Mouse (Mus musculus): Measurements from ENCODE around the gene C2cd2l.
"Not testable (repeated sequence)": the region's sequence is repeated elsewhere in the genome, so short reads cannot be mapped to it uniquely, and the experiment has no call there.

Gene C2cd2l

DNA sequence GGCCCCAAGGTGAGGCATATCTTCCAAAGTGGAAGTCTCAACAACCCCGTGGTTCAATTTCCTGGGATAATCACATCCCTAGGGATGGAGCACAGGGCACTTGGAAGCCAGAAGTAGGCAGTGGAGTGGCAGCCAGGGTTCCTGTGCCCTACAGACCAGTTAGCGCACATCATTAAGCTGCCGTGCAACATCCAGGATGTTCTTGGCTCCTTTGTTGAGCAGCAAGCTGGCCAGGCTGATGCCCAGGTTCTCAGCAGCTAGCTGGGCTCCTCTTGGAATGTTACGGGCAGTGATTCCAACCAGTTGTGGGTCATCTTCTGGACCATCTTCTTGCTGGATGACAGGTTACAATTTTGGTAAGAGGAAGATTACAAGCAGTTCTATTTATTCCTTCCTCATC, 16.4 kb upstream of the C2cd2l start:
- DNase-seq (ENCODE audit: low read depth, low spot score) = peak; percentile 49

DNA sequence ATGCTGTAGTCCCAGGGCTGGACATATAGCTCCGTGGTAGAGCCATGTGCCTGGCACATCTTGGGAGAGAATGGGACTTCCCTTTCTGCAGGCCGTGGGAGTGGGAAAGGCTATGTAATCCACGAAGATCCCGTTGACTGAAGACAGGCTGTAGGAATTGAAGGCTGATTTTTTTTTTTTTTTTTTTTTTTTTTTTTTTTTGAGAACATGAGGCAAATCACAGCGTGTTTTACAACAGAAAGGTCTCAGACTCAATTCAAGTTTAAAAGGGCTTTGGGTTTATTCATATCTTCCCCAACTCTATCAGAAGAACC, 16.0 kb upstream of the C2cd2l start:
- DNase-seq (ENCODE audit: low read depth, low spot score) = no peak

- DNase-seq (ENCODE audit: low read depth, low spot score) = peak; percentile 55
Measured at GRCm38 (mm10) chr9:44335331-44336092, 15.4 kb upstream of the C2cd2l start.

DNA sequence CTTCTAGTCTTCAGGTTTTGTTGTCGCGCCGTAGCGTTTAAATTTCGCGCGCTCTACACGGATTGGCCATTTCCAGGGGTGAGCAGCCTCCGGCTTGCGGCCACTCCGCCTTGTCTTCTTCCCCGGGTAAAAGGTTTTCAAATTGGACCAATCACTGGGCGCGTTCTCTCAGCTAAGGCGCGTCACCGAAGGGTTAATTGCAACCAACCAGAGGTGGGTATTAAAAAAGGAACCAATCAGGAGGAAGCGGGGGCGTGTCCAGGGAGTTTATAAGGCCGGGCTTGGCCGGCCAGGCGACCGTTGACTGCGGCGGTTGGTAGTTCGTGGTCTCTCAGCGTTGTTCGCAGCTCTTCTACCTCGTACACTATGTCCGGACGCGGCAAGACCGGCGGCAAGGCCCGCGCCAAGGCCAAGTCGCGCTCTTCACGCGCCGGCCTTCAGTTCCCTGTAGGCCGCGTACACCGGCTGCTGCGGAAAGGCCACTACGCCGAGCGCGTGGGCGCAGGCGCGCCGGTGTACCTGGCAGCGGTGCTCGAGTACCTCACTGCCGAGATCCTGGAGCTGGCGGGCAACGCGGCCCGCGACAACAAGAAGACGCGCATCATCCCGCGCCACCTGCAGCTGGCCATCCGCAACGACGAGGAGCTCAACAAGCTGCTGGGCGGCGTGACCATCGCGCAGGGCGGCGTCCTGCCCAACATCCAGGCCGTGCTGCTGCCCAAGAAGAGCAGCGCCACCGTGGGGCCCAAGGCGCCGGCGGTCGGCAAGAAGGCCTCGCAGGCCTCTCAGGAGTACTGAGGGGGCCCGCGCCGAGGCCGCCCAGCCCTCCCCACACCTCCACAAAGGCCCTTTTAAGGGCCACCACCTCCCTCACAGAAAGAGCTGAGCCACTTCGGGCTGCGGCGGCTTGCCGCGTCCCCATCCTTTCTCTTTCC, 14.6 kb upstream of the C2cd2l start, which contains the start of gene H2afx:
Gene H2afx, plus strand, starts transcription at position 299 of the 935 bp plus-strand sequence.
- peak; percentile 99 for DNase-seq (ENCODE audit: low read depth, low spot score)

GRCm38 (mm10) chr9:44332918-44333638, 13.0 kb upstream of the C2cd2l start:
- DNase-seq (ENCODE audit: low read depth, low spot score) = no peak

GRCm38 (mm10) chr9:44330736-44331135, 10.7 kb upstream of the C2cd2l start:
- DNase-seq (ENCODE audit: low read depth, low spot score) = no peak

- no peak for DNase-seq (ENCODE audit: low read depth, low spot score)
Measured at GRCm38 (mm10) chr9:44327926-44328325, 7.8 kb upstream of the C2cd2l start.

DNA sequence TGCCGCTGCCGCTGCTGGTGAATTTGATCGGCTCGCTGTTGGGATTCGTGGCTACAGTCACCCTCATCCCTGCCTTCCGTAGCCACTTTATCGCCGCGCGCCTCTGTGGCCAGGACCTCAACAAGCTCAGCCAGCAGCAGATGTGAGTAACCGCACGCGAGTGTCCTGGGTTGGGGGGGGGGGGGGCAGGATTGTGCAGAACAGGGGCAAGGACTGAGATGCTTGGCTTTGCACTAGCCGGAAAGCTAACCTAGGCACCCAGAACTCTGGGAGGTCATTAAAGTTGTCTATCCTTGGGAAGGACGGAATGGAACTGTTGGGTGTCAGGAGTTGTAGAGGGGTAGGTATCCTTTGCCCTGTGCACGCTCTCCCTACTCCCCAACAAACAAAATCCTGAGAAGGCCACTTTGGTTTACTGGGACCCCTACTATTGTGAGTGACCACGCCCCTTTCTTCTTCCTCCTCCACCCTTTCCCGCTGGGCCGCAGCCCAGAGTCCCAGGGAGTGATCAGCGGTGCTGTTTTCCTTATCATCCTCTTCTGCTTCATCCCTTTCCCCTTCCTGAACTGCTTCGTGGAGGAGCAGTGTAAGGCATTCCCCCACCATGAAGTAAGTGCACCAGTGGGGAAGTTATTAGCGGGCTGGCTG, 7.1 kb upstream of the C2cd2l start:
- DNase-seq (ENCODE audit: low read depth, low spot score) = peak; percentile 40

DNA sequence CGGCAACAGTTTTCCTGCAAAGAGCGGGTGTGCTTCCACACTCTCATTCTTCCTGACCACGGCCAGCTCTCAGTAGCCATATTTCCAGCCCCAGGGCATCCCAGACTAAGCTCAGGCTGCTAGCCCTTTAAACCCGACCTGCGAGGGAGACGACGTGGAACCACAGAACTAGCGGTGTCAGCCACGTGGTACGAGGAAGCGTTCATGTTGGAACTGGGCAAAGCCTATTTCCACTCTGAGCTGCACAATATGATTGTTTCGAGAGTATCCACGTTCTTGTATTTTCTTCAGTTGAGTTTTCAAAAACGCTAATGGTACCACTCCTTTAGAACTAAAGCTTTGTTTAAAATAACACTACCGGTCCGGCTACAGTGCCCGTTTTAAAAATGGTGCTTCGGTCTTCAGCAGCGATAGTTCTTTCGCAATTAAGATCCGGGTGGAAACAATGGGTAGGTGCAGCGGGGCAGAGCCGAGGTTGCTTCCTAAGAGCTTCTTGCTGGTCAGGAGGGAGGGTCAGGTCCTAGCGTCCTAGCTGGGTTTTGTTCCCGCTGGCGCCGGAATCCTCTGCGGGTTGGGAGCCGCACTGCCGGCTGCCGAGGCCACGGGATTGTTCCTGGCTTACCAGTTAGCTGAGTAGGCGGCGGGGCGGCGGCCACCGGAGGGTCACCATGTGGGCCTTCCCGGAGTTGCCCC, 6.4 kb upstream of the C2cd2l start:
- peak; percentile 92 for DNase-seq (ENCODE audit: low read depth, low spot score)

DNA sequence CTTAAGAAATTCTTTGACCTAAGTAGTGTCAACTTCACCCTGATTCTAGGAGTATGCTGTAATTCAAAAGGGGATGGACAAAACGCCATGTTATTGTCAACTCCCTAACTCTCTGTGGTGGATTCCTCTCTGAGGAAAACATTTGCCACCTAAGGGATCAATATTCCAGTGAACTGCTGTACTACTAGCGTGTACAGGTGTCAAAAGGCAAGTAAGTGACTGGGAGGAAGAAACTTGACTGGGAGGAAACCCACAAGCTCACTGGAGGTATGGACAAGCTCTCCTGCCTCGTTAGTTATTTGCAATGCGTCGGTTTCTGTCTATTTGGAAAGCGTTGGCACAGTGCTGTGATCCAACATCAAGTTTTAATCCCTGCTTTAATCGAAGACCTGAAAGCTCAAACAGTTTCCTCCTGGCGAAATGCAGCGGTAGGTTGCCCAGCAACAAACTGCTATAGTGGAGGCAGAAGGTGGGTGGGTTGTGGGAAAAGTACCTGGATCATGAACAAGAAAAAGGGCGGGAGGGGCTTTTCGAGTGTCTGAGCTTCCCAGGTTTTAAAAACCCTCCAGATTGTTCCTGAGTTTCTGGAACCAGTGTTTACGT, 5.8 kb upstream of the C2cd2l start, which contains the start of gene Dpagt1:
Gene Dpagt1, plus strand, starts transcription at position 252 of the 603 bp plus-strand sequence.
- DNase-seq (ENCODE audit: low read depth, low spot score) = no peak

DNA sequence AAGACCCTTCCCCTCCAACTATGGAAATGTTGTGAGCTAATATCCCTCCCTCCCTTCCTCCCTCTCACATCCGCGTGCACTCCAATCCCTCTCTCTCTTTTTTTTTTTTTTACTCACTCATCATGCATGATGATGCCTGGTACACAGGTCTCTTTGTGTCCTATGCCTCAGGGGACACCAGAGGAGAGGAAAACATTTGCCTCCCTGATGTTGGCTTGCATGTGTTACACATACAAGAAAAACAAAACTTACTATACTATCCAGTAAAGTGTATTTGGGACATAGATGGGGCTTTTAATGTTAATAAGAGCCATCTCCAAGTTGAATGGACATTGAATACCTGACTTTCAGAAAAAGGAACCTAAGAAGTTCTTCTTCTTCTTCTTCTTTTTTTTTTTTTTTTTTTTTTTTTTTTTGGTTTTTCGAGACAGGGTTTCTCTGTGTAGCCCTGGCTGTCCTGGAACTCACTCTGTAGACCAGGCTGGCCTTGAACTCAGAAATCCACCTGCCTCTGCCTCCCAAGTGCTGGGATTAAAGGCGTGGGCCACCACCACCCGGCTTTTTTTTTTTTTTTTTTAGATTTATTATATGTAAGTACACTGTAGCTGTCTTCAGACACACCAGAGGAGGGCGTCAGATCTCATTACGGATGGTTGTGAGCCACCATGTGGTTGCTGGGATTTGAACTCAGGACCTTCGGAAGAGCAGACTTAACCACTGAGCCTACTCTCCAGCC, 5.1 kb upstream of the C2cd2l start:
- DNase-seq (ENCODE audit: low read depth, low spot score) = not testable (repeated sequence)

- DNase-seq (ENCODE audit: low read depth, low spot score) = no peak
Measured at GRCm38 (mm10) chr9:44324147-44324546, 4.1 kb upstream of the C2cd2l start.

DNA sequence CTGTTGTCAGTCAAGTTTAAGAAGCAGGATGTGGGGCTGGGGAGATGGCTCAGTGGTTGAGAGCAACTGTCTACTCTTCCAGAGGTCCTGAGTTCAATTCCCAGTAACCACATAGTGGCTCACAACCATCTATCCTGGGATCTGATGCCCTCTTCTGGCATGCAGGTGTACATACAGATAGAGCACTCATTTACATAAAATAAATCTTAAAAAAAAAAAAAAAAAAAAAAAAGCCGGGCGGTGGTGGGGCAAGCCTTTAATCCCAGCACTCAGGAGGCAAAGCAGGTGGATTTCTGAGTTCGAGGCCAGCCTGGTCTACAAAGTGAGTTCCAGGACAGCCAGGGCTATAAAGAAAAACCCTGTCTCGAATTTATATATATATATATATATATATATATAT, 3.6 kb upstream of the C2cd2l start:
- DNase-seq (ENCODE audit: low read depth, low spot score) = not testable (repeated sequence)

DNA sequence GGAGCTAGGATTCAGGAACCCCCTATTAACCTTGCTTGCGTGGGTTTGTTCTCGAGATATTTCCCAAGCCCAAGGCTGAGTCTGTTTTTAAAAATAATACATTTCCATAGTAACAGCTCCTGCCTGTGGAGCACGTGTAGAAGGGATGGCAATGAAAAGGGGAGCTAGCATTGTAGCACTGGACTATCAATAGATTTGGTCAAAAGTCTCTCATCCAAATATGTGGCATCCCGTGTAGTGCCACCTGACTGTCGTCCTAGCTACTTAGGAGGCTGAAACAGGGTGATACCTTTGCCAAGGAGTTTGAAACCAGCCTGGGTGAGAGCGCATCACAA, 681 bp upstream of the C2cd2l start:
- no peak for DNase-seq (ENCODE audit: low read depth, low spot score)

DNA sequence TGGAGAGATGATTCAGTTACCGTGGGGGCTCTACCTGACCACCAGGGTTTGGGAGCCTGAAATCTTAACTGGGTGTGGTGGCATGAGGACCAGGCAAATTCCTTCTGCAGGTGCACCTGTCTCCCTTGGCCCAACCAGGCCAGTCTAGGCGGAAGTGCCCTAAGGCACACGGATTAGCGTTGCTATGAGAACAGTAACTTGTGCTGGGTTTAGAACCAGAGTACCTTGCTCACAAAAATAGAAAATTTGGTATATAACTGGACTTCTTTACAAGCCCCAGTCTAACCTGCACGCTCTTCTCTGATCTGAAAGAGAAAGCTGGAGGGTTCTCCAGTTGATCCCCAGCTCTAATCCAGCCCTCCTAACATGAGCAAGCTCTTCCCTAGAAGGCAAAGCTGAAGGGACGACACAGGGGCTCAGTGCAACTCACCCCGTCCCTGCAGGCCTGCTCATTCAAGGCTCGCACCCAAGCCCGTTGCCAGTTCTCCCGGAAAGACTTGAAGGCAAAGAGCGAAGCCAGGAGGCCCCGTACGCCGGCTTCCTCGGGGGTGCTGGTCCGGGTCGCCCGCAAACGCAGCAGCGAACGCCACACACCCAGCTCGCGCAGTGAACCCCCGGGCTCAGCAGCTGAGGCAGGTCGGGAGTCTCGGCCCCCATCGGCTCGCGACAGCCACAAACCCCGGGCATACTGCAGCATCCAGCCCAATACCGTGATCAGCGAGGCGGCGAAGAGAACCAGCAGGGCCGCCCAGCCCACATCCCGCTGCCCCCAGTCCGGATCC, 789 bp downstream of the C2cd2l start:
- peak; percentile 22 for DNase-seq (ENCODE audit: low read depth, low spot score)

- DNase-seq (ENCODE audit: low read depth, low spot score) = no peak
Measured at GRCm38 (mm10) chr9:44318826-44319095, 1.3 kb downstream of the C2cd2l start.

- peak; percentile 13 for DNase-seq (ENCODE audit: low read depth, low spot score)
Measured at GRCm38 (mm10) chr9:44318076-44318825, 1.8 kb downstream of the C2cd2l start.

DNA sequence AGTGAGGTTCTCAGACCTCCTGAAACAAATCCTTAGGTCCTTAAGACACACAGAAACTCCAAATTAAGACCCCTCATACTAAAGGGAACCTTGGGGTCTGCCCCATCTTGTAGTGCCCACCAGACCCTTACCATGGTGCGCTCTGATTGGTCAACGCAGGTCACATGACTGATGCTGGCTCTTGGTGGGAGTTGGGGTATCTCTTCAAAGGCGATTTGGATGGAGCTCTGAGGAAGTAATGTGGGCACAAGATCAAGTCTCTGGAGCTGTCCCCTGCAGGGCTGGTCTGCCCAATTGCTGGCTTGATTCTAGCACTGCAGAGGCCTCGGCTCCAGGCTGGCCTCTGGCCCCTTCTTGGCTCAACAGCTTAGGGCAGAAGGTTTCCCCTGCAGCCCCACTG, 2.6 kb downstream of the C2cd2l start:
- no peak for DNase-seq (ENCODE audit: low read depth, low spot score)

GRCm38 (mm10) chr9:44314910-44315309, 5.2 kb downstream of the C2cd2l start:
- DNase-seq (ENCODE audit: low read depth, low spot score) = no peak

All from 3T3-L1 (cell line).